Comparison of ENCODE assay signal across 10 mouse cellular contexts in genomic region chr12:76266875-76267274, GRCm38 (mm10). TPM values are rescaled to one million over a fixed set of nuclear protein-coding genes. Genes with fewer than 3 reads are reported as not detected.
DNase-seq lines count a peak whose midpoint lies in the region; ATAC-seq and TF ChIP-seq lines count a peak whose summit lies in the region.
"Had no signal": no experiment of that assay in that cellular context is flagged by ENCODE, and none has a peak within 500 bp of the region (broad histone marks: within the 10 kb centered on the region; RNA-seq: fewer than 3 reads in every experiment).

No protein-coding gene starts in this region.

- H3K4me3 ChIP-seq in intestine, postnatal 0 days (ENCODE audit: low read depth, low read length), result no peak overlapping the region
- no peak overlapping the region for H3K4me3 ChIP-seq in intestine, embryonic 15.5 days (replicated peaks)
- H3K4me3 ChIP-seq in embryonic facial prominence, embryonic 11.5 days (ENCODE audit: low read depth, low read length), result no peak overlapping the region
- H3K4me3 ChIP-seq in lung, embryonic 15.5 days, result no peak overlapping the region
- H3K4me3 ChIP-seq: limb, embryonic 13.5 days had no signal

- 75% methylated on average over 9 of the region's 9 CpGs for WGBS in intestine, postnatal 0 days
- 82% methylated on average over 9 of the region's 9 CpGs for WGBS in intestine, embryonic 15.5 days
- WGBS in embryonic facial prominence, embryonic 11.5 days, result 82% methylated on average over 9 of the region's 9 CpGs
- 69% methylated on average over 9 of the region's 9 CpGs for WGBS in lung, embryonic 15.5 days

- no peaks in the 10 kb centered on the region for H3K9me3 ChIP-seq in intestine, postnatal 0 days (ENCODE audit: control insufficient read depth)
- H3K9me3 ChIP-seq in intestine, embryonic 15.5 days, result no peaks in the 10 kb centered on the region
- H3K9me3 ChIP-seq in embryonic facial prominence, embryonic 11.5 days (replicated peaks; ENCODE audit: control insufficient read depth, low read length), result no peaks in the 10 kb centered on the region
- no peaks in the 10 kb centered on the region for H3K9me3 ChIP-seq in lung, embryonic 15.5 days
- H3K9me3 ChIP-seq: limb, embryonic 13.5 days had no signal

- ATAC-seq in intestine, postnatal 0 days, result peak; percentile 24
- ATAC-seq in intestine, embryonic 15.5 days, result no peak
- ATAC-seq in embryonic facial prominence, embryonic 11.5 days (replicated peaks; ENCODE audit: insufficient number of reproducible peaks, low FRiP score, low TSS enrichment, low read depth), result no peak
- ATAC-seq in lung, embryonic 15.5 days (ENCODE audit: borderline replicate concordance, extremely low read depth, low FRiP score, low TSS enrichment), result 0 out of 2 replicates have a peak, but pooled peaks have one; percentile 46

- H3K27me3 ChIP-seq in intestine, postnatal 0 days (replicated peaks; ENCODE audit: control insufficient read depth, insufficient read depth, low read length), result no peaks in the 10 kb centered on the region
- H3K27me3 ChIP-seq in intestine, embryonic 15.5 days (replicated peaks), result no peaks in the 10 kb centered on the region
- no peaks in the 10 kb centered on the region for H3K27me3 ChIP-seq in embryonic facial prominence, embryonic 11.5 days (ENCODE audit: control insufficient read depth, insufficient read depth, low read length)
- no peaks in the 10 kb centered on the region for H3K27me3 ChIP-seq in lung, embryonic 15.5 days
- H3K27me3 ChIP-seq: limb, embryonic 13.5 days had no signal

- no peak overlapping the region for H3K9ac ChIP-seq in intestine, postnatal 0 days (ENCODE audit: low read depth, low read length)
- no peak overlapping the region for H3K9ac ChIP-seq in intestine, embryonic 15.5 days
- H3K9ac ChIP-seq in embryonic facial prominence, embryonic 11.5 days (replicated peaks; ENCODE audit: low read length), result no peak overlapping the region
- H3K9ac ChIP-seq in lung, embryonic 15.5 days, result no peak overlapping the region
- H3K9ac ChIP-seq: limb, embryonic 13.5 days had no signal

- TF ChIP-seq CTCF in intestine, postnatal 0 days (IDR thresholded peaks at IDR 0.05; ENCODE audit: low read depth), result peak; percentile 87

- peaks cover under 1% of the 10 kb centered on the region; the same call in 1 of the 2 replicates for H3K36me3 ChIP-seq in intestine, postnatal 0 days (ENCODE audit: control insufficient read depth, insufficient read depth)
- H3K36me3 ChIP-seq in intestine, embryonic 15.5 days, result peaks cover 5% of the 10 kb centered on the region
- no peaks in the 10 kb centered on the region for H3K36me3 ChIP-seq in embryonic facial prominence, embryonic 11.5 days (replicated peaks; ENCODE audit: control insufficient read depth, insufficient read depth, low read depth, low read length)
- H3K36me3 ChIP-seq in lung, embryonic 15.5 days, result peaks cover 10% of the 10 kb centered on the region

- H3K4me1 ChIP-seq in intestine, postnatal 0 days (replicated peaks; ENCODE audit: control insufficient read depth, insufficient read depth, low read length), result no peaks in the 10 kb centered on the region
- no peaks in the 10 kb centered on the region for H3K4me1 ChIP-seq in intestine, embryonic 15.5 days (replicated peaks)
- H3K4me1 ChIP-seq in embryonic facial prominence, embryonic 11.5 days (ENCODE audit: control insufficient read depth, insufficient read depth, low read length), result no peaks in the 10 kb centered on the region
- H3K4me1 ChIP-seq in lung, embryonic 15.5 days, result no peaks in the 10 kb centered on the region
- H3K4me1 ChIP-seq: limb, embryonic 13.5 days had no signal

- H3K4me2 ChIP-seq in intestine, postnatal 0 days (replicated peaks; ENCODE audit: low read depth), result no peak overlapping the region
- no peak overlapping the region for H3K4me2 ChIP-seq in intestine, embryonic 15.5 days (replicated peaks)
- H3K4me2 ChIP-seq in embryonic facial prominence, embryonic 11.5 days (ENCODE audit: low read depth, low read length), result no peak overlapping the region
- H3K4me2 ChIP-seq in lung, embryonic 15.5 days, result no peak overlapping the region
- H3K4me2 ChIP-seq: limb, embryonic 13.5 days had no signal

- DNase-seq in CD4-positive helper T cell, adult 2 months (ENCODE audit: low read depth, low spot score), result peak; percentile 68
- DNase-seq in MN1 (ENCODE audit: low spot score), result peak; percentile 69
- DNase-seq in embryonic facial prominence, embryonic 11.5 days (ENCODE audit: low spot score), result peak; percentile 71
- DNase-seq in thymus, postnatal 4 days, result peak; percentile 19
- DNase-seq in spleen, postnatal 10 days (ENCODE audit: low spot score in 2 of 2), result no peak

- no peak overlapping the region for H3K27ac ChIP-seq in intestine, postnatal 0 days (ENCODE audit: low read depth, low read length)
- no peak overlapping the region for H3K27ac ChIP-seq in intestine, embryonic 15.5 days
- H3K27ac ChIP-seq in embryonic facial prominence, embryonic 11.5 days (replicated peaks; ENCODE audit: low read depth, low read length), result no peak overlapping the region
- H3K27ac ChIP-seq in lung, embryonic 15.5 days, result no peak overlapping the region
- H3K27ac ChIP-seq: limb, embryonic 13.5 days had no signal

RNA-seq across cellular contexts. Expression of gene Mthfd1, which starts 11.8 kb away (rescaled TPM):
- polyA plus RNA-seq in intestine, postnatal 0 days (2015; fragmentation: Nextera tagmentation; extraction: Ambion mirVana), result 18.4 and 18.5 TPM in 2 replicates
- polyA plus RNA-seq in intestine, embryonic 15.5 days (2015; fragmentation: Nextera tagmentation; extraction: Ambion mirVana), result 102 TPM in 2 replicates
- polyA plus RNA-seq in embryonic facial prominence, embryonic 11.5 days (2014; fragmentation: Nextera tagmentation; extraction: Ambion mirVana), result 85.5 and 85.8 TPM in 2 replicates
- polyA plus RNA-seq in lung, embryonic 15.5 days (2015; fragmentation: Nextera tagmentation; extraction: Ambion mirVana), result 97.4 and 99.8 TPM in 2 replicates

RNA-seq across cellular contexts. Expression of gene Tex21, which starts 20.3 kb away (rescaled TPM):
- polyA plus RNA-seq in intestine, postnatal 0 days (2015; fragmentation: Nextera tagmentation; extraction: Ambion mirVana), result not detected in 2 replicates
- not detected in 2 replicates for polyA plus RNA-seq in intestine, embryonic 15.5 days (2015; fragmentation: Nextera tagmentation; extraction: Ambion mirVana)
- polyA plus RNA-seq in embryonic facial prominence, embryonic 11.5 days (2014; fragmentation: Nextera tagmentation; extraction: Ambion mirVana), result not detected in 2 replicates
- polyA plus RNA-seq in lung, embryonic 15.5 days (2015; fragmentation: Nextera tagmentation; extraction: Ambion mirVana), result not detected in 2 replicates
- polyA plus RNA-seq: stomach, embryonic 16.5 days had no signal

RNA-seq across cellular contexts. Expression of gene Akap5, which starts 57.8 kb away (rescaled TPM):
- 0.85 and 1.1 TPM in 2 replicates for polyA plus RNA-seq in intestine, postnatal 0 days (2015; fragmentation: Nextera tagmentation; extraction: Ambion mirVana)
- polyA plus RNA-seq in intestine, embryonic 15.5 days (2015; fragmentation: Nextera tagmentation; extraction: Ambion mirVana), result 2.7 and 3.3 TPM in 2 replicates
- 1.9 and 2.0 TPM in 2 replicates for polyA plus RNA-seq in embryonic facial prominence, embryonic 11.5 days (2014; fragmentation: Nextera tagmentation; extraction: Ambion mirVana)
- polyA plus RNA-seq in lung, embryonic 15.5 days (2015; fragmentation: Nextera tagmentation; extraction: Ambion mirVana), result 23.3 and 28.7 TPM in 2 replicates

Comparison
In these comparisons a context has a peak if more than half of its experiments do, and no peak if none do; other contexts are left out.
1. ATAC-seq: peak in intestine, postnatal 0 days (single experiment) and lung, embryonic 15.5 days (single experiment); none in intestine, embryonic 15.5 days (single experiment) and embryonic facial prominence, embryonic 11.5 days (single experiment).
2. DNase-seq: peak in CD4-positive helper T cell, adult 2 months (single experiment), MN1 (single experiment), embryonic facial prominence, embryonic 11.5 days (single experiment) and thymus, postnatal 4 days (single experiment); none in spleen, postnatal 10 days (0 of 2).